Mouse (Mus musculus): ENCODE data around the gene Lair1. TPM values are rescaled to one million over a fixed set of nuclear protein-coding genes. Genes with fewer than 3 reads are reported as not detected.

Lair1 gene
- 0.18 and 0.26 TPM in 2 replicates for total RNA-seq (2012; rRNA removed)

GRCm38 (mm10) chr7:4063013-4063412 lies at the start of gene Lair1:
Gene Lair1, minus strand, starts transcription at chr7:4063204.
- Histone ChIP-seq H3K36me3 (ENCODE audit: control insufficient read depth, insufficient read depth, low read length, poor library complexity, severe bottlenecking) (no peaks in the 10 kb centered on the region), H3K4me3 (ENCODE audit: insufficient read depth in 1 of 2, low read depth in 1 of 2, low read length in 2 of 2, poor library complexity in 1 of 2, severe bottlenecking in 1 of 2) (no peak within 1 kb of the TSS), H3K9me3 (ENCODE audit: control insufficient read depth, insufficient read depth, low read depth, low read length) (no peaks in the 10 kb centered on the region), H3K9ac (ENCODE audit: insufficient read depth, low read depth, low read length, poor library complexity, severe bottlenecking) (no peak within 1 kb of the TSS), H3K27ac (ENCODE audit: insufficient read depth, low read depth, low read length, poor library complexity, severe bottlenecking) (no peak within 1 kb of the TSS), H3K4me1 (ENCODE audit: control insufficient read depth in 2 of 2, insufficient read depth in 2 of 2, low read length in 2 of 2, poor library complexity in 1 of 2) (no peaks in the 10 kb centered on the region)
- in situ Hi-C loops (cut with MboI; ENCODE audit: low sequenced_read_pairs in 2 of 2, unreplicated experiment in 2 of 2): no loop called here
- TF ChIP-seq ZC3H11A (IDR thresholded peaks at IDR 0.05; ENCODE audit: borderline replicate concordance, low read depth, low read length) (no peak), CHD2 (IDR thresholded peaks at IDR 0.05; ENCODE audit: low read depth, low read length) (no peak), MAFK (IDR thresholded peaks at IDR 0.05; ENCODE audit: insufficient read depth, low read depth, low read length) (no peak)
- no peak for DNase-seq (ENCODE audit: low read depth, low spot score)

- H3K9me3 ChIP-seq (ENCODE audit: control insufficient read depth, insufficient read depth, low read depth, low read length): no peaks in the 10 kb centered on the region
- H3K36me3 ChIP-seq (ENCODE audit: control insufficient read depth, insufficient read depth, low read length, poor library complexity, severe bottlenecking): no peaks in the 10 kb centered on the region
- no peaks in the 10 kb centered on the region for H3K4me1 ChIP-seq (ENCODE audit: control insufficient read depth in 2 of 2, insufficient read depth in 2 of 2, low read length in 2 of 2, poor library complexity in 1 of 2)
- no peak for DNase-seq (ENCODE audit: low read depth, low spot score)
- H3K4me3 ChIP-seq (ENCODE audit: insufficient read depth in 1 of 2, low read depth in 1 of 2, low read length in 2 of 2, poor library complexity in 1 of 2, severe bottlenecking in 1 of 2): no peak overlapping the region
- no peak overlapping the region for H3K27ac ChIP-seq (ENCODE audit: insufficient read depth, low read depth, low read length, poor library complexity, severe bottlenecking)
- no peak overlapping the region for H3K9ac ChIP-seq (ENCODE audit: insufficient read depth, low read depth, low read length, poor library complexity, severe bottlenecking)
- in situ Hi-C loops (cut with MboI; ENCODE audit: low sequenced_read_pairs in 2 of 2, unreplicated experiment in 2 of 2): no loop called here
- no peak for TF ChIP-seq HCFC1 (IDR thresholded peaks at IDR 0.05; ENCODE audit: borderline replicate concordance, insufficient read depth, low read length)
- TF ChIP-seq CHD2 (IDR thresholded peaks at IDR 0.05; ENCODE audit: low read depth, low read length): no peak
- no peak for TF ChIP-seq ZC3H11A (IDR thresholded peaks at IDR 0.05; ENCODE audit: borderline replicate concordance, low read depth, low read length)
- TF ChIP-seq ZNF384 (IDR thresholded peaks at IDR 0.05; ENCODE audit: low read depth, low read length): no peak
- TF ChIP-seq MAFK (IDR thresholded peaks at IDR 0.05; ENCODE audit: insufficient read depth, low read depth, low read length): no peak
These were observed 48.8 kb upstream of the Lair1 start for GRCm38 (mm10) chr7:4111766-4112165.

GRCm38 (mm10) chr7:4103411-4103810 lies 40.4 kb upstream of the Lair1 start:
- Histone ChIP-seq H3K4me1 (ENCODE audit: control insufficient read depth in 2 of 2, insufficient read depth in 2 of 2, low read length in 2 of 2, poor library complexity in 1 of 2) (peaks cover 0 to 2% of the 10 kb centered on the region in 2 experiments; a peak in 1 of 4 replicates), H3K36me3 (ENCODE audit: control insufficient read depth, insufficient read depth, low read length, poor library complexity, severe bottlenecking) (no peaks in the 10 kb centered on the region), H3K4me3 (ENCODE audit: insufficient read depth in 1 of 2, low read depth in 1 of 2, low read length in 2 of 2, poor library complexity in 1 of 2, severe bottlenecking in 1 of 2) (no peak overlapping the region), H3K27ac (ENCODE audit: insufficient read depth, low read depth, low read length, poor library complexity, severe bottlenecking) (no peak overlapping the region), H3K9ac (ENCODE audit: insufficient read depth, low read depth, low read length, poor library complexity, severe bottlenecking) (no peak overlapping the region), H3K9me3 (ENCODE audit: control insufficient read depth, insufficient read depth, low read depth, low read length) (no peaks in the 10 kb centered on the region)
- in situ Hi-C loops (cut with MboI; ENCODE audit: low sequenced_read_pairs in 2 of 2, unreplicated experiment in 2 of 2): no loop called here
- peak; percentile 54 for DNase-seq (ENCODE audit: low read depth, low spot score)
- no peak for TF ChIP-seq MAFK (IDR thresholded peaks at IDR 0.05; ENCODE audit: insufficient read depth, low read depth, low read length)
- peak; percentile 98 for TF ChIP-seq ZNF384 (IDR thresholded peaks at IDR 0.05; ENCODE audit: low read depth, low read length)

- no peak for DNase-seq (ENCODE audit: low read depth, low spot score)
These were observed 38.1 kb upstream of the Lair1 start for GRCm38 (mm10) chr7:4101144-4101543.

GRCm38 (mm10) chr7:4098832-4099231 lies 35.8 kb upstream of the Lair1 start:
- H3K27ac ChIP-seq (ENCODE audit: insufficient read depth, low read depth, low read length, poor library complexity, severe bottlenecking): no peak overlapping the region
- no peak for DNase-seq (ENCODE audit: low read depth, low spot score)
- H3K4me1 ChIP-seq (ENCODE audit: control insufficient read depth in 2 of 2, insufficient read depth in 2 of 2, low read length in 2 of 2, poor library complexity in 1 of 2): 0 out of 4 replicates have a peak, but pooled peaks cover 0 to 2% of the 10 kb centered on the region in 2 experiments
- no peaks in the 10 kb centered on the region for H3K9me3 ChIP-seq (ENCODE audit: control insufficient read depth, insufficient read depth, low read depth, low read length)
- TF ChIP-seq ZC3H11A (IDR thresholded peaks at IDR 0.05; ENCODE audit: borderline replicate concordance, low read depth, low read length): no peak
- no peak for TF ChIP-seq HCFC1 (IDR thresholded peaks at IDR 0.05; ENCODE audit: borderline replicate concordance, insufficient read depth, low read length)
- no peak for TF ChIP-seq ZNF384 (IDR thresholded peaks at IDR 0.05; ENCODE audit: low read depth, low read length)
- TF ChIP-seq CHD2 (IDR thresholded peaks at IDR 0.05; ENCODE audit: low read depth, low read length): no peak
- no peak for TF ChIP-seq MAFK (IDR thresholded peaks at IDR 0.05; ENCODE audit: insufficient read depth, low read depth, low read length)
- H3K36me3 ChIP-seq (ENCODE audit: control insufficient read depth, insufficient read depth, low read length, poor library complexity, severe bottlenecking): no peaks in the 10 kb centered on the region
- H3K4me3 ChIP-seq (ENCODE audit: insufficient read depth in 1 of 2, low read depth in 1 of 2, low read length in 2 of 2, poor library complexity in 1 of 2, severe bottlenecking in 1 of 2): no peak overlapping the region
- no peak overlapping the region for H3K9ac ChIP-seq (ENCODE audit: insufficient read depth, low read depth, low read length, poor library complexity, severe bottlenecking)
- in situ Hi-C loops (cut with MboI; ENCODE audit: low sequenced_read_pairs in 2 of 2, unreplicated experiment in 2 of 2): no loop called here

More at GRCm38 (mm10) chr7:4101144-4101543, 38.1 kb upstream of the Lair1 start:
- H3K36me3 ChIP-seq (ENCODE audit: control insufficient read depth, insufficient read depth, low read length, poor library complexity, severe bottlenecking): no peaks in the 10 kb centered on the region
- in situ Hi-C loops (cut with MboI; ENCODE audit: low sequenced_read_pairs in 2 of 2, unreplicated experiment in 2 of 2): no loop called here
- no peak overlapping the region for H3K4me3 ChIP-seq (ENCODE audit: insufficient read depth in 1 of 2, low read depth in 1 of 2, low read length in 2 of 2, poor library complexity in 1 of 2, severe bottlenecking in 1 of 2)
- H3K4me1 ChIP-seq (ENCODE audit: control insufficient read depth in 2 of 2, insufficient read depth in 2 of 2, low read length in 2 of 2, poor library complexity in 1 of 2): peaks cover 0 to 2% of the 10 kb centered on the region in 2 experiments; a peak in 1 of 4 replicates
- TF ChIP-seq ZNF384 (IDR thresholded peaks at IDR 0.05; ENCODE audit: low read depth, low read length): no peak
- no peak for TF ChIP-seq HCFC1 (IDR thresholded peaks at IDR 0.05; ENCODE audit: borderline replicate concordance, insufficient read depth, low read length)
- TF ChIP-seq CHD2 (IDR thresholded peaks at IDR 0.05; ENCODE audit: low read depth, low read length): no peak
- TF ChIP-seq MAFK (IDR thresholded peaks at IDR 0.05; ENCODE audit: insufficient read depth, low read depth, low read length): no peak
- TF ChIP-seq ZC3H11A (IDR thresholded peaks at IDR 0.05; ENCODE audit: borderline replicate concordance, low read depth, low read length): no peak
- no peak overlapping the region for H3K27ac ChIP-seq (ENCODE audit: insufficient read depth, low read depth, low read length, poor library complexity, severe bottlenecking)
- no peak overlapping the region for H3K9ac ChIP-seq (ENCODE audit: insufficient read depth, low read depth, low read length, poor library complexity, severe bottlenecking)
- H3K9me3 ChIP-seq (ENCODE audit: control insufficient read depth, insufficient read depth, low read depth, low read length): no peaks in the 10 kb centered on the region
